Mouse (Mus musculus): ENCODE measurements around the gene Urgcp. TPM values are rescaled to one million over a fixed set of nuclear protein-coding genes. Genes with fewer than 3 reads are reported as not detected.

The Urgcp gene
- polyA plus RNA-seq (2015; fragmentation: Nextera tagmentation; extraction: Ambion mirVana), result 10.3 and 13.3 TPM in 2 replicates

DNA sequence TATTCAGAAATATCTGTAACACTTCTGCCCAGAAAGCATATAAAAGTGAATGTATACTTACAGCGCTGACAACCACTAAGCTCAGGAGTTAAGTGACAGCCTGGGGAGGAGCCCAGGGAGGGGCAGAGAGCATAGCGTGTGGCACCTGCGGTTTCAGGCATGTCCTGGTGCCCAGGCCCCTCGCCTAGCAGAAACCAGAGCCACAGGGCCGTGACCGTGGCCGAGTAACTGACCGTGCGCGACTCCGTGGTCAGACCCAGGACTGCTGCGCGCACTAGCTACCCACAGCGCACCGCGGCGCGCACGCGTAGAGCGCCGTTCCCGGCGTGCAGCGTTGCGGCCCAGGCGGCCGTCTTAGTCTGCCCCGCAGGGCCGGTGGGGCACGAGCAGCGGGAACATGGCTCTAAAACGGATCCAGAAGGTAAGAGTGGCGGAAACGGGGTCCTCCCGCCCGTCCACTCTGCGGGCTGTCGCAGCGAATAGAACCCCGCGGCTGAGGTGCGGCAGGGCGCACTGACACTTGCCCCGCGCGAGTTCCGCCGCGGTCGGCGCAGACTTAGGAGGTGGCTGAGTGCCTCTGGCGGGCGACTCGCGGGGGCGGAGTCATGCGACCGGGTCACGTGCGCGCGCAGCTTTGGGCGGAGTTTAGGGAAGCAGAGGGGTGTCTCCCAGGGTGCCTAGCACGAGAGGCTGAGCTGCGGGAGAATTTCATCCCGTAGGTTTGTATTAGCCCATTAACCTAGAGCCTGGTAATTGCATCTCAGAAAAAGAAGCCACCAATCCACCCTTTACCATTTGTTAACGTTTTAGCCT, at the start of gene Urgcp:
Gene Urgcp (minus strand): TSS at position 557 of the 813 bp plus-strand sequence.

DNA sequence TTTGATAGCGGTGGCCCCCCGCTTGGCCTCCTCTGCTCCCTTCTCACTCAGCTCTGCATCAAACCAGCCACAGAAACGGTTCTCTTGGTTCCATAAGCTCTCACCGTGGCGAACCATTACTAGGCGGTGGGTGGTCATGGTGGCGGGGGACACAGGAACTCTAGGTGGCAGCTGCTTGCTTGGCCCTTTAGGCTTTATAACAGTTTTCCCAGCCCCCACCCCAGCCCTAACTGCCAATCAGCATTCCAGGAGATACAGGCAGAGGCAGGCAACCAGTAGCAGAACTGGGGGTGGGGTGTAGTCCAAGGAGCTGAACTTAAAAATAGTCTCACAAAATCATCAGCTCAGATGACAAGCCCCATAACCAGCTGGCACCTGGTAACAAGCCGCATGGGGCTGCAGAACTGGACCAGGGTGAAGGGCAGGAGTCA, 41.4 kb upstream of the Urgcp start, which contains the start of gene Pgam2:
Gene Pgam2 (minus strand): TSS at position 183 of the 431 bp plus-strand sequence.

DNA sequence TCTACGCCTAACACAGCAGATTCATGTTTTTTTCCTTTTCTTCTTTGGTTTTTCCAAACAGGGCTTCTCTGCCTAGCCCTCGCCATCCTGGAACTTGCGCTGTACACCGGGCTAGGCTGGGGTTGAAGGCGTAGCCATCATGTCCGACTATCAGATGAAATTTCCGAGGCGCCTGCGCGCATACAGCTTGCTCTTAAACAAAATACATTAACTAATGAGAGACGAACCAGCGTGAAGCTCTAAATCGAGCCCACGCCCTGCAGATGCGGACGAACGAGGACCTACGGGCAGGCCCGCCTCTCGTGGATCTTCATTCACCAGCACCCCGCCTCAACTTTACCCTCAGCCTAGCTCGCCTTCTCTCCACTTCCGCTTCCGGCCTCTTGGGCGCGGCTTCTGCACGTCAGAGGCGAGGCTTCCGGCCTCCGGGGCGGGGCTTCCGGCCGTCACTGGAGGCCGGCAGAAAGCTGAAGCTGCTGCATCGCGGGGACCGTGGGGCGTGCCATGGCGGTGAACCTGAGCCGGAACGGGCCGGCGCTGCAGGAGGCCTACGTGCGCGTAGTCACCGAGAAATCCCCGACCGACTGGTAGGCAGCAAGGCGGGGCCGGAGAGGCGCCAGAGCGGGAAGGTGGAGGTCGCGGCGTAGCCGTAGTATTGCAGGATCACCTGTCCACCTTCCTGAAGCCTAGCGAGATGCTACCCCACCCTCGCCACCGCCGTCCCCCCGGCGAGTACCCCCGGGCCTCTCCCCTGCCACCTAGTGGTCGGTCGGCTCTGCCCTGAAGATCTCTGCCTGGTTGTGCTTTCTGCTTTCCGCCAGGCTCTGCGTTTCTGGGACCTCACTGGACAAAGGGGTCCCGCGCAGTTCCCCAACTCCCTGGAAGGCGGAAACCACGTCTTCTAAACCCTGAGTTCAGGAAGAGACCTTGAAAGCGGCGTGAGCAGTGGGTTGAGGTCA, 26.2 kb upstream of the Urgcp start, which contains the start of gene Dbnl:
Gene Dbnl (plus strand): TSS at position 433 of the 959 bp plus-strand sequence.

DNA sequence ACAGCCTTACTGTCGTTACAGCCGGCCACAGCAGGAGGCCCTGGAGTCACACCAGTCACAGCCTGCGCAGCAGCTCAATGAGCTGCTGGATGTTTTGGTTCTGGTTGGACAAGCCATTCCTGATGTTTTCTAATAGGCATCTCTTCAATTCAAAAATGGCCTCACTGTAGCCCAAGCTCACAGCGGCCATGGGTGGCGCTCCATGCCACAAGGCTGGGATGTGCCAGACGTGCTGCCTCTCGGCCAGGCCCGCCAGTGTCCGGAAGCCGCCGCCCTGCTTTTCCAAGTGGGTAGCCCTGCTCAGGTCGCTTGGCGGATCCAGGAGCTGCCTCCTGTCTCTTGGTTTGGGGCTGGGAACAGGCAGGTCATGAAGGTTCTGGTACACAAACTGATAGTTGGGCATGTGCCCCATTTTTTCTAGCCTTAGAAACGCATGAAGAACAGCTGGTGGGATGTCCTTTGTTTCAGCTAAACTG, 46.5 kb downstream of the Urgcp start, which contains the start of gene Mrps24:
Gene Mrps24 (minus strand): TSS at position 51 of the 476 bp plus-strand sequence.

Other genes starting within 250 kb of the Urgcp start
- 75.9 and 90.7 TPM in 2 replicates for gene Xbp1, start 241.7 kb downstream of the Urgcp start, polyA plus RNA-seq (2015; fragmentation: Nextera tagmentation; extraction: Ambion mirVana)
- gene Ccdc117, start 220.2 kb downstream of the Urgcp start, polyA plus RNA-seq (2015; fragmentation: Nextera tagmentation; extraction: Ambion mirVana), result 8.5 and 9.0 TPM in 2 replicates
- gene Ankrd36, start 192.7 kb downstream of the Urgcp start, polyA plus RNA-seq (2015; fragmentation: Nextera tagmentation; extraction: Ambion mirVana), result 2.4 and 3.7 TPM in 2 replicates
- 184 and 187 TPM in 2 replicates for gene Mrps24, start 46.7 kb downstream of the Urgcp start, polyA plus RNA-seq (2015; fragmentation: Nextera tagmentation; extraction: Ambion mirVana)
- gene Dbnl, start 26.1 kb upstream of the Urgcp start, polyA plus RNA-seq (2015; fragmentation: Nextera tagmentation; extraction: Ambion mirVana), result 58.9 and 61.8 TPM in 2 replicates
- gene Pgam2, start 41.4 kb upstream of the Urgcp start, polyA plus RNA-seq (2015; fragmentation: Nextera tagmentation; extraction: Ambion mirVana), result 0.89 and 1.2 TPM in 2 replicates
- gene Polm, start 75.6 kb upstream of the Urgcp start, polyA plus RNA-seq (2015; fragmentation: Nextera tagmentation; extraction: Ambion mirVana), result 3.9 and 5.0 TPM in 2 replicates
- gene Aebp1, start 99.6 kb upstream of the Urgcp start, polyA plus RNA-seq (2015; fragmentation: Nextera tagmentation; extraction: Ambion mirVana), result 18.8 and 26.0 TPM in 2 replicates
- 72.8 and 83.6 TPM in 2 replicates for gene Pold2, start 115.9 kb upstream of the Urgcp start, polyA plus RNA-seq (2015; fragmentation: Nextera tagmentation; extraction: Ambion mirVana)
- gene Myl7, start 136.4 kb upstream of the Urgcp start, polyA plus RNA-seq (2015; fragmentation: Nextera tagmentation; extraction: Ambion mirVana), result 0.70 and 1.4 TPM in 2 replicates
- gene Gck, start 187.7 kb upstream of the Urgcp start, polyA plus RNA-seq (2015; fragmentation: Nextera tagmentation; extraction: Ambion mirVana), result 0.10 and 0.34 TPM in 2 replicates
- 22.9 and 24.9 TPM in 2 replicates for gene Ykt6, start 193.3 kb upstream of the Urgcp start, polyA plus RNA-seq (2015; fragmentation: Nextera tagmentation; extraction: Ambion mirVana)